Mouse (Mus musculus): Measurements from ENCODE around the gene Gm20903.
"Not testable (repeated sequence)": the region's sequence is repeated elsewhere in the genome, so short reads cannot be mapped to it uniquely, and the experiment has no call there.

Gm20903 gene

DNA sequence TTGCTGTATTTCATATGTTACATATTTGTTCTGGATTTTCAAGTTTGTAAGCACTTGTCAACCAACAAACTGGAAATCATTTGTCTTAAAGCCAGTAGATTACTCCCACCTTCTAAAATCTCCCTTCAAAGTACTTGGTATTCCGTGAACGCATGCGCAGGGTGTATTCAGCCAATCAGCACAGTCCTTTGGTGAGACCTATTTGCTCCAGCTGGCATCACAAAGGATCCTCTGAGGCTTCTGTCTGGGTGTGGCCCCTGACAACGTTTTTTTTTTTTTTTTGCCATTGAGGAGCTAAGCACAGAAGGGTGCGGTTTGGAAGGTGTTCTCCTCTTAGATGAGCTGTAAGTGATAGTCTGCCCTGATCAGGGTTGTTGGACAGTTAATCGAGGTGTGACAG, at the start of gene Gm20903:
Gene Gm20903 (plus strand): TSS at position 301 of the 400 bp plus-strand sequence.
- DNase-seq: not testable (repeated sequence)

Measured in right cerebral cortex, adult 18-20 months (tissue).